Mouse (Mus musculus): ENCODE data around the gene Akap6. TPM values are rescaled to one million over a fixed set of nuclear protein-coding genes. Genes with fewer than 3 reads are reported as not detected.

The Akap6 gene
- total and polyA plus RNA-seq, 3 experiments, result not detected

- H3K9ac ChIP-seq (ENCODE audit: control insufficient read depth, low read depth, low read length, poor library complexity, severe bottlenecking), result no peak overlapping the region
- DNase-seq (ENCODE audit: low read depth, low spot score), result no peak
- no peak overlapping the region for H3K4me3 ChIP-seq (ENCODE audit: control insufficient read depth in 1 of 2, insufficient read depth in 1 of 2, low read depth in 2 of 2, low read length in 2 of 2)
- no peak for TF ChIP-seq ZMIZ1 (IDR thresholded peaks at IDR 0.05; ENCODE audit: low read depth, low read length)
- no peak for TF ChIP-seq NRF1 (IDR thresholded peaks at IDR 0.05; ENCODE audit: insufficient read depth, low read depth, low read length, poor library complexity, severe bottlenecking)
- no peak for TF ChIP-seq RAD21 (IDR thresholded peaks at IDR 0.05; ENCODE audit: low read depth, low read length)
- no peak for TF ChIP-seq SMC3 (IDR thresholded peaks at IDR 0.05; ENCODE audit: low read depth, low read length)
- no peak for TF ChIP-seq TBP (IDR thresholded peaks at IDR 0.05; ENCODE audit: low read depth, low read length)
- no peak for TF ChIP-seq NELFE (IDR thresholded peaks at IDR 0.05; ENCODE audit: low read depth, low read length)
- TF ChIP-seq ZNF384 (IDR thresholded peaks at IDR 0.05; ENCODE audit: low read depth, low read length), result no peak
- no peak for TF ChIP-seq USF1 (IDR thresholded peaks at IDR 0.05; ENCODE audit: low read depth, low read length)
- no peaks in the 10 kb centered on the region for H3K9me3 ChIP-seq (replicated peaks; ENCODE audit: insufficient read depth, low read length)
- H3K27me3 ChIP-seq (ENCODE audit: control insufficient read depth in 1 of 2, insufficient read depth in 2 of 2, low read length in 2 of 2), result no peaks in the 10 kb centered on the region; a peak in 1 of 4 replicates
- H3K79me2 ChIP-seq (ENCODE audit: control insufficient read depth, insufficient read depth, low read length, poor library complexity), result no peaks in the 10 kb centered on the region
- no peaks in the 10 kb centered on the region for H3K36me3 ChIP-seq (ENCODE audit: control insufficient read depth in 1 of 2, insufficient read depth in 2 of 2, low read length in 2 of 2)
- H3K27ac ChIP-seq (ENCODE audit: control insufficient read depth, low read depth, low read length), result no peak overlapping the region
- no peaks in the 10 kb centered on the region for H3K4me1 ChIP-seq (ENCODE audit: control insufficient read depth in 1 of 2, insufficient read depth in 2 of 2, low read length in 2 of 2)
These were observed 204.9 kb downstream of the Akap6 start for GRCm38 (mm10) chr12:52904046-52904445.

- DNase-seq (ENCODE audit: low read depth, low spot score), result no peak
- H3K79me2 ChIP-seq (ENCODE audit: control insufficient read depth, insufficient read depth, low read length, poor library complexity), result no peaks in the 10 kb centered on the region
- H3K4me3 ChIP-seq (ENCODE audit: control insufficient read depth in 1 of 2, insufficient read depth in 1 of 2, low read depth in 2 of 2, low read length in 2 of 2), result no peak overlapping the region
- H3K36me3 ChIP-seq (ENCODE audit: control insufficient read depth in 1 of 2, insufficient read depth in 2 of 2, low read length in 2 of 2), result no peaks in the 10 kb centered on the region
- no peak overlapping the region for H3K27ac ChIP-seq (ENCODE audit: control insufficient read depth, low read depth, low read length)
- H3K27me3 ChIP-seq (ENCODE audit: control insufficient read depth in 1 of 2, insufficient read depth in 2 of 2, low read length in 2 of 2), result peaks cover 0 to 2% of the 10 kb centered on the region in 2 experiments; a peak in 2 of 4 replicates
- no peaks in the 10 kb centered on the region for H3K4me1 ChIP-seq (ENCODE audit: control insufficient read depth in 1 of 2, insufficient read depth in 2 of 2, low read length in 2 of 2)
- H3K9me3 ChIP-seq (replicated peaks; ENCODE audit: insufficient read depth, low read length), result no peaks in the 10 kb centered on the region
- no peak overlapping the region for H3K9ac ChIP-seq (ENCODE audit: control insufficient read depth, low read depth, low read length, poor library complexity, severe bottlenecking)
- TF ChIP-seq UBTF (IDR thresholded peaks at IDR 0.05; ENCODE audit: borderline replicate concordance, insufficient read depth, low read depth, low read length) (no peak), SMC3 (IDR thresholded peaks at IDR 0.05; ENCODE audit: low read depth, low read length) (no peak), KAT2A (conservative IDR thresholded peaks at IDR 0.05; ENCODE audit: low read depth, low read length) (no peak), JUND (IDR thresholded peaks at IDR 0.05; ENCODE audit: low read depth, low read length) (no peak), ZC3H11A (IDR thresholded peaks at IDR 0.05; ENCODE audit: low read depth, low read length) (no peak), CHD1 (IDR thresholded peaks at IDR 0.05; ENCODE audit: low read depth, low read length) (no peak), CHD2 (IDR thresholded peaks at IDR 0.05; ENCODE audit: low read length) (no peak), ZNF384 (IDR thresholded peaks at IDR 0.05; ENCODE audit: low read depth, low read length) (no peak), ELF1 (IDR thresholded peaks at IDR 0.05; ENCODE audit: low read depth, low read length) (no peak)
These were observed 209.4 kb downstream of the Akap6 start for GRCm38 (mm10) chr12:52908448-52909066.
